Mouse (Mus musculus) liver, embryonic 13.5 days (tissue): ENCODE results near the gene Zc3h7b. TPM values are rescaled to one million over a fixed set of nuclear protein-coding genes. Genes with fewer than 3 reads are reported as not detected.

ENCODE experiments used
- ATAC-seq: fragments of 200-750 bp; cut with Nextera tagmentation; 2 replicates; pipeline ENCODE4 v1.8.0; 2017; ENCODE audit warnings: low read depth, mild to moderate bottlenecking, moderate number of reproducible peaks, moderate library complexity
- DNase-seq: peaks from one replicate; pipeline ENCODE4 v3.0.0; 2022
- H3K27ac ChIP-seq: fragments of 300-500 bp; sonication (generic); 2 replicates; pipeline ENCODE4 v1.5.1; 2015; ENCODE audit warnings: moderate library complexity, mild to moderate bottlenecking, inconsistent platforms
- H3K27me3 ChIP-seq: fragments of 300-500 bp; sonication (generic); 2 replicates; pipeline ENCODE4 v1.6.1; 2015; ENCODE audit warnings: mild to moderate bottlenecking, inconsistent platforms
- H3K36me3 ChIP-seq: fragments of 300-500 bp; sonication (generic); 2 replicates; pipeline ENCODE4 v1.6.1; 2015; ENCODE audit warnings: mild to moderate bottlenecking, inconsistent platforms
- H3K4me1 ChIP-seq: fragments of 300-500 bp; sonication (generic); replicated peaks from 2 replicates; pipeline ENCODE4 v1.6.1; 2015; ENCODE audit warnings: inconsistent platforms
- H3K4me2 ChIP-seq: fragments of 300-500 bp; sonication (generic); 2 replicates; pipeline ENCODE4 v1.6.1; 2015; ENCODE audit warnings: inconsistent platforms, mild to moderate bottlenecking, moderate library complexity
- H3K4me3 ChIP-seq: fragments of 300-500 bp; sonication (generic); replicated peaks from 2 replicates; pipeline ENCODE4 v1.5.1; 2015; ENCODE audit warnings: mild to moderate bottlenecking, inconsistent platforms
- H3K9ac ChIP-seq: fragments of 300-500 bp; sonication (generic); 2 replicates; pipeline ENCODE4 v1.6.1; 2015; ENCODE audit warnings: mild to moderate bottlenecking, inconsistent platforms
- H3K9me3 ChIP-seq: fragments of 300-500 bp; sonication (generic); replicated peaks from 2 replicates; pipeline ENCODE4 v1.6.1; 2016; ENCODE audit warnings: inconsistent platforms
- WGBS: fragments of 180-500 bp; shearing (Covaris S2); methylation state at CpG from one replicate; pipeline ENCODE4 v1.1.7; 2015; ENCODE audit not compliant: insufficient replicate concordance; 5-methylcytosine and 5-hydroxymethylcytosine counted together
- polyA plus RNA-seq: library from polyadenylated mRNA; unstranded; fragments of >200 nt; fragmentation: Nextera tagmentation; extraction: Ambion mirVana; gene quantifications from 2 replicates; pipeline ENCODE4 v1.2.1, GENCODE M21; 2015

Zc3h7b gene
- polyA plus RNA-seq, 1 experiment from 2014 or later, result 5.3 TPM

DNA sequence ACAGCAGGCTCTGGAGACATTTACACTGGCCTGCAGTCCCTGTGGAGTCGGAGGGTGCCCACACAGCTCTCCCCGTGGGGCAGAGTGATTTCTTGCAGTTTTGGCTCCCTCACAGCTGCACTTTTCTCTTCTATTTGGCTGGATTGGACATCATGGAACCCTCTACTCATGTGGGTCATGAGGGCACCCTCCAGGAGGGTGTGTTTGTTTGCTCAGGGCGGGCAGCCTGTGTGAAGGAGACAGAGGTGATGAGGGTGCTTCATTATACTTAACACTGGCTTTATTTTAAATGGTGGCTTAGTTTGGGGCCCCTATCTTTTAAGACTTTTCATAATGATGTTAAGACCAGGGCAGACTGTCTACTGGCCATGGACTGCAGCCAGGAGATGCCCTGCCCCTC is 80.0 kb downstream of the Zc3h7b start:
- peaks cover 23% of the 10 kb centered on the region for H3K36me3 ChIP-seq
- H3K9me3 ChIP-seq, result no peaks in the 10 kb centered on the region
- no peak for ATAC-seq
- no peak overlapping the region for H3K27ac ChIP-seq
- H3K27me3 ChIP-seq, result no peaks in the 10 kb centered on the region
- 67% methylated on average over 3 of the region's 3 CpGs for WGBS
- peaks cover 4% of the 10 kb centered on the region; the same call in 1 of the 2 replicates for H3K4me1 ChIP-seq
- no peak for DNase-seq
- H3K4me3 ChIP-seq, result no peak overlapping the region
- no peak overlapping the region for H3K9ac ChIP-seq
- H3K4me2 ChIP-seq, result no peak overlapping the region

DNA sequence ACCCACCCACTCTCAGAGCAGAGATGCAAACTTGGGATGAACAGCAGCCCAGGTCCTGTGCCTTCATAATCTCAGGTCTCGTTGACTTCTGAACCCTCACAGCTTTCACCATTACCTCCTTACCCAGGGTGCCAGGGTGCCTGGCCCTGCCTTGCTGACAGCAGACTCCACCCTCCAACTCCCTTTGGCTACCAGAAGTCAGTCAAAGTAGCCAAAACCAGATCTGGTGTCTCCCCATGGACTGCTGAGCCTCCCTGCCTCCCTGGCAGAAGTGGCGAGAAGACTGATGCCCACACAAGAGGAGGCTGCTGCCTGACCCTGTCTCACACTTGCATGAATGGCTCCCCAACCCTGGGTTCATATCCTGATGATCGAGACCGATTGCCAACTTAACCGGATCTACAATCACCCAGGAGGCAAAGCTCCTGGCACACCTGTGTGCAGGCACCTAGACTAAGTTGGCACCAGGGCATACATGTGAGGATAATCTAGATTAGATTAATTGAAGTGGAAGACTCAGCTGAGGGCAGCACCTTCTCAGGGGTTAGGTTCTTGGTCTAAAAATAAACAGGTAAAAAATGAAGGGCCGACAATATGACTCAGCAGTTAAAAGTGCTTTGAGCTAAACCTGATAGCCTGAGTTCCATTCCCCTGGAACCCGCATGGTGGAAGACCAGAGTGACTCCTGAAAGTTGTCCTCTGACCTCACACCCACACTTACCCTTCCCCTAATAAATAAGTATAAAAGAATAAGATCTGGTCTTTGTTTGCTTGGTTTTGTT is 83.8 kb downstream of the Zc3h7b start:
- Histone ChIP-seq H3K4me3 (no peak overlapping the region), H3K27ac (no peak overlapping the region), H3K9me3 (no peaks in the 10 kb centered on the region), H3K4me2 (no peak overlapping the region), H3K36me3 (peaks cover 9% of the 10 kb centered on the region), H3K27me3 (peaks cover 4% of the 10 kb centered on the region; the same call in 1 of the 2 replicates), H3K9ac (no peak overlapping the region), H3K4me1 (peaks cover 18% of the 10 kb centered on the region)
- ATAC-seq (no peak), DNase-seq (no peak)
- 73% methylated on average over 7 of the region's 7 CpGs for WGBS

DNA sequence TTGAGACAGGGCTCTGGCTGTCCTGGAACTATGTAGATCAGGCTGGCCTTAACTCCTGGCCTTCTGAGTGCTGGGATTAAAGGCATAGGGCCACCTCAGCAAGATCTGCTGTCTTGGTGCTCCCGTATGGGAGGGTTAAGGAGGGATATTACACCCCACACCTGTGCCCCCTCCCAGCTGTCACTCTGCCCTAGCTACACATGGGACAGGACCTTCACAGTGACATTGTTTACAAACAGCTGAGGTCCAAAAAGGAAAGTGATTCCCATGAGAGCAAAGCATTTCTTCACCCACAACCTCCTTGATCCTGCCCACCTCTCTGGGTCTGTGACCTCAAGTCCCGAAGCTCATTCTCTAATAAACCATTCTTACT is 84.3 kb downstream of the Zc3h7b start:
- peaks cover 5% of the 10 kb centered on the region; the same call in 1 of the 2 replicates for H3K36me3 ChIP-seq
- no peak overlapping the region for H3K4me2 ChIP-seq
- DNase-seq, result no peak
- no peak overlapping the region for H3K27ac ChIP-seq
- H3K9me3 ChIP-seq, result no peaks in the 10 kb centered on the region
- H3K9ac ChIP-seq, result no peak overlapping the region
- ATAC-seq, result no peak
- no peak overlapping the region for H3K4me3 ChIP-seq
- H3K27me3 ChIP-seq, result peaks cover 7% of the 10 kb centered on the region; the same call in 1 of the 2 replicates
- H3K4me1 ChIP-seq, result peaks cover 18% of the 10 kb centered on the region
- 64% methylated on average over 2 of the region's 2 CpGs for WGBS

DNA sequence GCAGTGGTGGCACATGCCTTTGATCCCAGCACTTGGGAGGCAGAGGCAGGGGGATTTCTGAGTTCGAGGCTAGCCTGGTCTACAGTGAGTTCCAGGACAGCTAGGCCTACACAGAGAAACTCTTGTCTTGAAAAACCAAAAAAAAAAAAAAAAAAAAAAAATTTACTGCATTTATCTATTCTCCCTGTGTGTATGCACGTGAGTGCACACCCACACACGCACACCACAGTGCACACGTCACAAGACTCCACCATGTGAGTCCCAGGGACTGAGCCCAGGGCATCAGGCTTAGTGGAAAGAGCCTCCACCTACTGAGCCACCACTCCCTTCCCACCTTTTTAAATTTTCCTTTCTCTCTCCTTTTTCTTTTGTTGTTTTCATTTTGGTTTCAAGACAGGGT is 85.7 kb downstream of the Zc3h7b start:
- Histone ChIP-seq H3K9ac (no peak overlapping the region), H3K36me3 (peaks cover 5% of the 10 kb centered on the region; the same call in 1 of the 2 replicates), H3K27ac (no peak overlapping the region), H3K4me1 (peaks cover 24% of the 10 kb centered on the region), H3K4me2 (no peak overlapping the region), H3K27me3 (peaks cover 19% of the 10 kb centered on the region), H3K4me3 (no peak overlapping the region), H3K9me3 (no peaks in the 10 kb centered on the region)
- DNase-seq (no peak), ATAC-seq (no peak)
- 68% methylated on average over 4 of the region's 4 CpGs for WGBS

DNA sequence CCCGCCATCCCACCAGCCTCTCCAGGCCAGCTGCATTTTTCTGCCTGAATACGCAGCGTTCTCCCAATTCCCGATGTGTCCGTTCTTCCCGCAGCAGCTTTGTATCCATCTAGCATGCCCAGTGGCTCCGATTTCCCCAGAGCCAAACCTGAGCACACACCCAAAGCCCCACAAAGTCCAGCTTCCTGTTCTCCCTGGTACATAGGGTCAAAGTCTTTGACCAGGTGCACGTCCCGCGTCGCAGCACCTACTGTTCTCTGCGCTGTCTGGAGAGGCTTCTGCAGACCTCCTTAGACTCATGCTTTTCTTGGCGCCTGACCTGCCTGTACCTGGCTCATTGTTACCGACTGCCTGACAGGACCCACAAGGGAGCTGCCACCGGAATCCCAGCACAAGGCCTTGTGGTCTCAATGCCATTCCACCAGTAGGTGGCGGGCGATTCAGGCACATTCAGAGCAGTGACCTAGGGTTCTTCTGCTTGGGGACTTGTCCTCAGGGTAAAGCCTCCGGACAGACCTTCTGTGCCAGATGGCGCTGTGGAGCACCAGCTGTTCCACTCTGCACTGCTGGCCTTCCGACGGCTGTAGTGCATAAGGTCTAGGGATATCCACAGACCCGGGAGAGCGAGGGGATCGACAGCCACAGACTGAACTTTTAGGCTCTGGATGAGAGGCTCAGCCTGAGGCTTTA is 86.4 kb downstream of the Zc3h7b start:
- WGBS, result 17% methylated on average over 24 of the region's 24 CpGs
- no peak overlapping the region for H3K4me3 ChIP-seq

DNA sequence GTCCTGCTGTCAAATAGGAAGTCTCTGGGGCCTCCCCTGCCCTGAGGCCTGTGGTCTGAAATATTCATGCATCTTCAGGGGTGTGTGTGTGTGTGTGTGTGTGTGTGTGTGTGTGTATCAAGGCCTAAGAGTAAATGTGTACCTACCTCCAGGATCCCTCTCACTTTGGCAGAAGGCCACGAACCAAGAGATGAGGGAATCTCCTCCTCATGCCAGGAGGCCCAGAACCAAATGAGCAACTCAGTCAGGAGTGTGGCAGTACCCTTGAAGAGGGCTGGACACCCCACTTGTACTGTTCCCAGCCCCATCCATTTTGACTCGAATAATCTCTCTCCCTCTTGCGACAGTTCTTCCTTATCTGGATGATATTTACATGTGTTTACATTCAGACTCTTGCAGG is 87.4 kb downstream of the Zc3h7b start:
- ATAC-seq (no peak), DNase-seq (no peak)
- Histone ChIP-seq H3K9ac (no peak overlapping the region), H3K27me3 (peaks cover 35% of the 10 kb centered on the region), H3K4me1 (peaks cover 33% of the 10 kb centered on the region), H3K9me3 (no peaks in the 10 kb centered on the region), H3K27ac (no peak overlapping the region), H3K36me3 (peaks cover 4% of the 10 kb centered on the region; the same call in 1 of the 2 replicates), H3K4me3 (no peak overlapping the region), H3K4me2 (no peak overlapping the region)
- 54% methylated on average over 3 of the region's 3 CpGs for WGBS

More for the DNA sequence above, 86.4 kb downstream of the Zc3h7b start:
- H3K36me3 ChIP-seq, result peaks cover 5% of the 10 kb centered on the region; the same call in 1 of the 2 replicates
- H3K4me1 ChIP-seq, result peaks cover 28% of the 10 kb centered on the region
- H3K27me3 ChIP-seq, result peaks cover 26% of the 10 kb centered on the region
- peak; percentile 90 for ATAC-seq
- H3K27ac ChIP-seq, result no peak overlapping the region
- H3K9me3 ChIP-seq, result no peaks in the 10 kb centered on the region
- DNase-seq, result peak; percentile 85
- H3K9ac ChIP-seq, result 0 out of 2 replicates have a peak overlapping the region, but pooled peaks have one; percentile 0
- peak overlapping the region; percentile 32 for H3K4me2 ChIP-seq

DNA sequence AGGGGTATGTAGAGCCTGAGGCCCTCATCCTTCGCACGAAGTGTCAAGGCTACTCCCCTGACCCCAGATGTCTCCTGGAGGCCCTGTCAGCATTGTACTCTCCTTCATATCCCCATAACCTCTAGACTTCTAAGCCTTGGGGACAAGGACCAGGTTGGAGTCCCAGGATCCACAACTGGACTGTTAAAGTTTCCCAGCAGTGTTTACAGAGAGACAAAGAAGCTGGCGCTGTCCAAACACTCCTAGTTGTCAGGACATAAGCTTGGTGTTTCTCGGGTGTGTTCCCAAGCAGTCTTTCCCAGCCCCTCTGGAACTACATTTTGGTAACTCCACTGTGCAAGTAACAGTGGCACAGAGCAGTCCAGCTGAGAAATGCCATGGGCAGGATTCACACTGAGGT is 88.6 kb downstream of the Zc3h7b start:
- DNase-seq, result no peak
- ATAC-seq, result no peak
- WGBS, result 79% methylated on average over 4 of the region's 4 CpGs

DNA sequence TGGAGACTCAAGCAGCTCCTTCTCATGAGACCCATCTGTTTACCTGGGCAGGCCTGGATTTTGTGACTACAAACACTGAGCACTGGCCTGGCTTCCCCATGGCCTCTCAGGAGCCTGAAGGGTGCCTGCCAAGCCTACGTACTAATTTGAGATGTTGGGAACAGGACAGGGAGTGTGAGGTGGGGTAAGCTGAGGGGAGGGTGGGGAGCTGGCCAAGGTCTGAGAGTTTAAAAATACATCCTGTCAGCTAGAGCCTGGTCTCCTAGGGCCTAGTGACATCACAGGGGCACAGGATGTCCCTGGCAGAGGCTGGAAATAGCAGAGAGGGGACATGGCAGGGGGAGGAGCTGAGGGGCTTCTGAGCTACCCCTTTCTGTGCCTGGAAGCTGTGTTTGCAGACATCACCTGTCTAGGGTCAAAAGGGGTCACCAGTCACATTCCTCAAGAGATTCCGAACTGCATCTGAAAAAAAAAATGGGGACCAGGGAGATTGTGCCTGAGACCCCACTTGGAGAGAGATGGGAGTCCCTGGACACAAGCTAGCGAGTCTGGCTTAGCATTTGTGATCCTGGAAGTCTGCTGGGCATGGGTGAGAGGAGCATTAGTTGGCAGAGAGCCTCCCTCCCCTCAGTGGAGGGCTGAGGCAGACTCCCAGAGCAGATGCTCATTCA is 89.4 kb downstream of the Zc3h7b start:
- no peak overlapping the region for H3K4me3 ChIP-seq
- no peaks in the 10 kb centered on the region for H3K9me3 ChIP-seq
- no peak for DNase-seq
- ATAC-seq, result no peak
- H3K27ac ChIP-seq, result no peak overlapping the region
- no peak overlapping the region for H3K9ac ChIP-seq
- peaks cover 33% of the 10 kb centered on the region for H3K4me1 ChIP-seq
- H3K4me2 ChIP-seq, result no peak overlapping the region
- peaks cover 36% of the 10 kb centered on the region for H3K27me3 ChIP-seq
- H3K36me3 ChIP-seq, result no peaks in the 10 kb centered on the region
- 53% methylated on average over 3 of the region's 3 CpGs for WGBS

More for the DNA sequence above, 88.6 kb downstream of the Zc3h7b start:
- Histone ChIP-seq H3K9me3 (no peaks in the 10 kb centered on the region), H3K9ac (no peak overlapping the region), H3K27me3 (peaks cover 36% of the 10 kb centered on the region), H3K27ac (no peak overlapping the region), H3K4me2 (no peak overlapping the region), H3K4me1 (peaks cover 33% of the 10 kb centered on the region), H3K36me3 (no peaks in the 10 kb centered on the region), H3K4me3 (no peak overlapping the region)

DNA sequence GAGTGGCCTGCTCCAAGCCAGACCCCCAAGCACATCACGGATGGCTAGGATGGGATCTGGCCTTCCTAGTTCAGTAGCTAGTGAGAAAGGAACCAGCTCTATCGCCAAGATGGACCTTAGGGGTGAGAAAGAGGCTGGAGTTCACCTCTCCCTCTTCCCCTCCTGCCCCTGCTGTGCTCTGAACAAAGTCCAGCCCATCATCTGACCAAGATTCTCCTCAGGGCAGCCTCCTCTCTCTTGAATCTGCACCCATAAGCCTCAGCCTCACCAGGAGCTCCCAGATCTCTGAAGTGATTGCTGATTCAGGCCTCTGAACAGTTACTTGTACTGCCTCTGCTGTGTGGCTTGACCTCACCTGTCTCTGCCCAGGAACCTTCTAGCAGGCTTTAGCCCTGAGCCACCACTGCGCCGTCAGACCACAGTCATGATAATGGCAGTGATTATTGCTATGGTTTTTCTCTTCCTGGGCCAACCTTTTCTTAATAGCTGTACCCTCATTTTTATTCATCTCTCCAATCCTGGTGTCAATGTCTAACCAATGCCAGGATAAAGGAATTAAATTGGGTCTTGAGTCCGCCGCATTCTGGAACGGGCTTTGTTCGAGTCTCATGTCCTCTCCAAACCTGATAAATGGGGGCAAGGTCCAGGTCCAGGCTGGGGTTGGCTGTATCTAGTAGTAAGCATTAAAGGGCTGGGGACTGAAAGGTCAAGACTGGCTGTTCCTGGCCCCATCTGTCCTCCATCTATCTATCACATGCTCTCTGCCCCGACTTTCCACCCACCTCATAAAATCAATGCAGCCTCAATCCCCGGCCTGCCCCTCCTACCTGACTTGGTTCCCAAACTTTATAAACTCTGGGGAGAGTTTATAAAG is 90.4 kb downstream of the Zc3h7b start:
- 62% methylated on average over 10 of the region's 10 CpGs for WGBS
- Histone ChIP-seq H3K36me3 (no peaks in the 10 kb centered on the region), H3K4me3 (no peak overlapping the region), H3K27ac (no peak overlapping the region), H3K9me3 (no peaks in the 10 kb centered on the region), H3K4me1 (peaks cover 33% of the 10 kb centered on the region), H3K9ac (no peak overlapping the region), H3K27me3 (peaks cover 36% of the 10 kb centered on the region), H3K4me2 (peak overlapping the region; percentile 59; the same call in 1 of the 2 replicates)
- no peak for DNase-seq
- ATAC-seq, result no peak

DNA sequence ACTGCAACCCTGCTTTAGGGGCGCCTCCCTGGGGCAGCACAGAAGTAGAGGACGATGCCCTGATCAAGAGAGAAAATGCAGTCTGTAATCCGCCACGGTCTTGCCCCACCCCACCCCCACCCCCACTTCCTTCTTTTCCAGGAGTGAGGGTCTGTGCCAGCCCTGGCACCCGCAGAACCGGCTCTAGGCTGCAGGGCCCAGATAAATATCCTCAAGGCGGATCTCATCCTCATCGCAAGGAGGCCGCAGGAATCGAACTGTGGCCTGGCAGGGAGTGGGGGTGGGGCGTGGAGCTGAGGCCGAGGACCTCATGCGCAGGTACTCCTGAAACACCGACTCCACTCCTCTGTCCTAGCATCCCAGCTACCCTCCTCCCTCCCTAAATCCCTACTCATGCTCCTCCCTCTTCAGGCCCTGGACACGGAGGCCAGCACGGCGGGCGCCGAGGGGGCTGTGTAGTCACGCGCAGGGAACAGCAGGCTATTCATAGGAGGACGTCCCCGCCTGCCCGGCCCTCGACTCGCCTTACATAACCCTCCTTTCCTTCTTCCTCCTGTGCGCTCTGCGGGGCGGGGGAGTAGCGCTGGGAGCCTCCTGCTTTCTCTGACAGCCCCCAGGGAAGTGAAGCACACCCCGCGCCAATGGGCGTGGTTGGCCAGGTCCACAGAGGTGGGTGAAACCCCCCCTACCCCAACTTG is 91.4 kb downstream of the Zc3h7b start:
- ATAC-seq (peak; percentile 13; the same call in 1 of the 2 replicates), DNase-seq (no peak)
- Histone ChIP-seq H3K9ac (0 out of 2 replicates have a peak overlapping the region, but pooled peaks have one; percentile 22), H3K4me2 (peak overlapping the region; percentile 59), H3K36me3 (no peaks in the 10 kb centered on the region), H3K9me3 (no peaks in the 10 kb centered on the region), H3K27ac (no peak overlapping the region), H3K27me3 (peaks cover 36% of the 10 kb centered on the region), H3K4me3 (peak overlapping the region; percentile 42), H3K4me1 (peaks cover 28% of the 10 kb centered on the region)
- WGBS, result 4% methylated on average over 33 of the region's 33 CpGs
